Mouse (Mus musculus): ENCODE results near the gene Abcc5. TPM values are rescaled to one million over a fixed set of nuclear protein-coding genes. Genes with fewer than 3 reads are reported as not detected.
"Not testable (repeated sequence)": the region's sequence is repeated elsewhere in the genome, so short reads cannot be mapped to it uniquely, and the experiment has no call there.

The Abcc5 gene
- 46.8 and 50.7 TPM in 2 replicates for polyA plus RNA-seq (2015; fragmentation: Nextera tagmentation; extraction: Ambion mirVana)

DNA sequence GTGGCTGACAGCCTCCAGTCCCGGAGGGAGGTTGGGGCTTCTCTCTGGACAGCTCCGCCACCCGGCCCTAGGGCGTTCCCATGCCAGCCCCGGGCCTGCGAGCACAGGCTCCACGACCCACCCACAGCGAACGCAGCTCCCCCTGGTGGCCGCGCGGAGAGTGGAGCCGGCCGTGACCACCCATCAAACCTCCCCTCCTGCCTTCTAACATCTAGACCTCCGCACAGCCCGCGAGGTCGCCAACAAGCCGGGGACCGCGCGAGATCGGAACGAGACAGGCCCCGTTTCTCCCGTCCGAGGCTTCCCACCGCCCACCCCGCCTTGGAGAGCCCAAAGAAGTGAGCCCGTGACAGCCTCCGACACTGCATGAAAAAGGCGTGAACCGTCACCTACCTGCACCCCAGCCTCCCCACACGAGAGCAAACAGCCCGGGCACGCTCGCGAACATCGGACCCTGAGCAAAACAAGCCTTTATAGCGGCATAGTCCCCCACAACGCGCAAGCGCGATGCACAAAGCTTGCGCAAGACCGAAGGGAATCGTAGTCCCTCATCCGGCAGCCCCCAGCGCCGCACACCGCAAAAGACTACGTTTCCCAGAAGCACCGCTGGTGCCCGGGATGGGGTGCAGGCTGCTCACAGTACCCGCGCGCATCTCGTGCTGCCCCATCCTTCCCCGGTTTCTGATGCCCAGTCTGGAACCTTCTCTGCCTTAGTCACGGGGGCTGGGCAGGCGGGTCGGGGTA, at the start of gene Abcc5:
Gene Abcc5 (minus strand): TSS at position 540 of the 744 bp plus-strand sequence.
- Histone ChIP-seq H3K9me3 (no peaks in the 10 kb centered on the region), H3K4me3 (replicated peaks) (peak within 1 kb of the TSS; percentile 93), H3K4me1 (peaks cover 6% of the 10 kb centered on the region; the same call in 1 of the 2 replicates), H3K36me3 (peaks cover 3% of the 10 kb centered on the region; the same call in 1 of the 2 replicates), H3K9ac (peak within 1 kb of the TSS; percentile 61), H3K27me3 (replicated peaks) (no peaks in the 10 kb centered on the region), H3K4me2 (peak within 1 kb of the TSS; percentile 85), H3K27ac (peak within 1 kb of the TSS; percentile 82)
- under 1% methylated on average over 62 of the region's 62 CpGs for WGBS
- ATAC-seq (ENCODE audit: insufficient read depth, low FRiP score, low read depth): peak; percentile 96

DNA sequence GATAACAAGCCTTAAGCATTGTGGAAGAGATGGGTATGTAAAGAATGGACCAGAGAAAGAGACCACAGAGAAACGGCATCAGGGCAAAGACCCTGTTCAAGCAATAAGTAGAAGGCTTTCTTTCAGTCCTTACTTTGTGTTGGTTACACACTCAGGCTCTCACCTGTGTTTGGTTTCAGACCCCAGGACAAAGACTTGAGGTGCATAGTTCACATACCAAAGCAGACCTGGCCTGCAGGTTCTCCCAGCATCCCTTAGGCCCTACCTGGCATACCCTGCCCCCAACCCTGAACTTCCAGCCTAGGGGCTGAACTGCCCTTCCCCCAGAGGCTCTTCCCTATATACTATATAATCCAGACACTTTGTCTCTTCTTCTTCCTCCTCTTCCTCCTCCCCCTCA, 49.1 kb upstream of the Abcc5 start:
- H3K9ac ChIP-seq: no peak overlapping the region
- H3K4me1 ChIP-seq: no peaks in the 10 kb centered on the region
- ATAC-seq (ENCODE audit: insufficient read depth, low FRiP score, low read depth): no peak
- WGBS: 70% methylated on average over 1 of the region's 1 CpGs
- H3K4me3 ChIP-seq (replicated peaks): no peak overlapping the region
- H3K27ac ChIP-seq: no peak overlapping the region
- H3K27me3 ChIP-seq (replicated peaks): no peaks in the 10 kb centered on the region
- H3K4me2 ChIP-seq: no peak overlapping the region
- H3K36me3 ChIP-seq: no peaks in the 10 kb centered on the region
- no peaks in the 10 kb centered on the region for H3K9me3 ChIP-seq

DNA sequence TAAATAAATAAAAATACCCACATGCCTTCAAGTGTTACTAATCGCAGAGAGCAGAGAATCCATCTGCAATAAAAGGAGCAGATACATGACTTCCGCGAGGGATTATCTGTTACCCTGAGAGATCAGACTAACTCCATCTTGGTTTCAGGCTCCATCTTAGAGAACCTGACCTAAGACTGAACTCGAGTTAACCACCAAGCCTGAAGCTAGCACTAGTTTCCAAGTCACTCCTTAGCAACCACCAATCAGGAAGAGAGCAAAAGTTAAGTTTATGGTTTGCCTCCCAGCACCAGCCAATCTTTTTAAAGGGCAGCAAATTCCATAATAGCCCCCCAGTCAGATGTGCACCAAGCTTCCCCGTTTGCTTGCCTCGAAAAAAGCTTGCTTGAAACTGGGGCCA, 48.6 kb upstream of the Abcc5 start:
- H3K9me3 ChIP-seq: no peaks in the 10 kb centered on the region
- no peaks in the 10 kb centered on the region for H3K27me3 ChIP-seq (replicated peaks)
- WGBS: 78% methylated on average over 6 of the region's 6 CpGs
- H3K36me3 ChIP-seq: no peaks in the 10 kb centered on the region
- no peak overlapping the region for H3K9ac ChIP-seq
- H3K4me1 ChIP-seq: no peaks in the 10 kb centered on the region
- no peak overlapping the region for H3K27ac ChIP-seq
- no peak overlapping the region for H3K4me2 ChIP-seq
- no peak for ATAC-seq (ENCODE audit: insufficient read depth, low FRiP score, low read depth)
- H3K4me3 ChIP-seq (replicated peaks): no peak overlapping the region

GRCm38 (mm10) chr16:20474211-20474610, 48.0 kb upstream of the Abcc5 start:
- WGBS: 86% methylated on average over 8 of the region's 8 CpGs
- H3K27ac ChIP-seq: no peak overlapping the region
- H3K9me3 ChIP-seq: no peaks in the 10 kb centered on the region
- no peaks in the 10 kb centered on the region for H3K4me1 ChIP-seq
- H3K4me2 ChIP-seq: no peak overlapping the region
- ATAC-seq (ENCODE audit: insufficient read depth, low FRiP score, low read depth): no peak
- no peaks in the 10 kb centered on the region for H3K36me3 ChIP-seq
- H3K9ac ChIP-seq: no peak overlapping the region
- no peaks in the 10 kb centered on the region for H3K27me3 ChIP-seq (replicated peaks)
- no peak overlapping the region for H3K4me3 ChIP-seq (replicated peaks)

- ATAC-seq (ENCODE audit: insufficient read depth, low FRiP score, low read depth): no peak
Measured at GRCm38 (mm10) chr16:20473748-20474147, 47.6 kb upstream of the Abcc5 start.

GRCm38 (mm10) chr16:20471686-20472085, 45.5 kb upstream of the Abcc5 start:
- Histone ChIP-seq H3K4me3 (replicated peaks) (no peak overlapping the region), H3K36me3 (no peaks in the 10 kb centered on the region), H3K27me3 (replicated peaks) (no peaks in the 10 kb centered on the region), H3K4me2 (no peak overlapping the region), H3K9ac (no peak overlapping the region), H3K27ac (no peak overlapping the region), H3K9me3 (no peaks in the 10 kb centered on the region), H3K4me1 (no peaks in the 10 kb centered on the region)
- ATAC-seq (ENCODE audit: insufficient read depth, low FRiP score, low read depth): no peak
- 73% methylated on average over 1 of the region's 1 CpGs for WGBS

More at GRCm38 (mm10) chr16:20473748-20474147, 47.6 kb upstream of the Abcc5 start:
- no peak overlapping the region for H3K4me3 ChIP-seq (replicated peaks)
- H3K36me3 ChIP-seq: no peaks in the 10 kb centered on the region
- H3K9me3 ChIP-seq: no peaks in the 10 kb centered on the region
- H3K27ac ChIP-seq: no peak overlapping the region
- H3K4me2 ChIP-seq: no peak overlapping the region
- WGBS: 88% methylated on average over 1 of the region's 1 CpGs
- no peak overlapping the region for H3K9ac ChIP-seq
- no peaks in the 10 kb centered on the region for H3K4me1 ChIP-seq
- no peaks in the 10 kb centered on the region for H3K27me3 ChIP-seq (replicated peaks)

- ATAC-seq (ENCODE audit: insufficient read depth, low FRiP score, low read depth): no peak
Measured at GRCm38 (mm10) chr16:20470981-20471380, 44.8 kb upstream of the Abcc5 start.

DNA sequence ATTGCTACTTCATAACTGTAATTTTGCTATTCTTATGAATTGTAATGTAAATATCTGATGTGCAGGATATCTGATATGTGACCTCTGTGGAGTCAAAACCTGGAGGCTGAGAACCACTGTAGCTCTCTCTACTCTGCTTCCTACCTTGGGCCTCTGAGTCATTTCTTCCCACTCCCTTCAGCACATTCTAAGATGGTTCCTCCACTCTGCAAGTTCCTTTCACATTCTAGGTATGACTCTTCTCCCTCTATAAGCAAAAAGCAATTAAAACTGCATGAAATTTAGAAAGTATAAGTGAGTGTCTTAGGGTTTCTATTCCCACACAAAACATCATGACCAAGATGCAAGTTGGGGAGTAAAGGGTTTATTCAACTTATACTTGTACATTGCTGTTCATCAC, 38.5 kb upstream of the Abcc5 start:
- ATAC-seq (ENCODE audit: insufficient read depth, low FRiP score, low read depth): no peak
- Histone ChIP-seq H3K4me2 (no peak overlapping the region), H3K9me3 (no peaks in the 10 kb centered on the region), H3K27ac (no peak overlapping the region), H3K27me3 (replicated peaks) (no peaks in the 10 kb centered on the region), H3K4me3 (replicated peaks) (no peak overlapping the region), H3K36me3 (no peaks in the 10 kb centered on the region), H3K4me1 (no peaks in the 10 kb centered on the region), H3K9ac (no peak overlapping the region)

More at GRCm38 (mm10) chr16:20470981-20471380, 44.8 kb upstream of the Abcc5 start:
- H3K36me3 ChIP-seq: no peaks in the 10 kb centered on the region
- no peaks in the 10 kb centered on the region for H3K4me1 ChIP-seq
- no peaks in the 10 kb centered on the region for H3K9me3 ChIP-seq
- WGBS: 88% methylated on average over 2 of the region's 2 CpGs
- H3K27me3 ChIP-seq (replicated peaks): no peaks in the 10 kb centered on the region
- H3K27ac ChIP-seq: no peak overlapping the region
- H3K4me3 ChIP-seq (replicated peaks): no peak overlapping the region
- no peak overlapping the region for H3K9ac ChIP-seq
- H3K4me2 ChIP-seq: no peak overlapping the region

- not testable (repeated sequence) for H3K9me3 ChIP-seq; H3K27ac ChIP-seq; H3K27me3 ChIP-seq (replicated peaks); H3K36me3 ChIP-seq; H3K4me2 ChIP-seq; H3K9ac ChIP-seq; H3K4me3 ChIP-seq (replicated peaks); H3K4me1 ChIP-seq; ATAC-seq (ENCODE audit: insufficient read depth, low FRiP score, low read depth)
- WGBS: 84% methylated on average over 5 of the region's 5 CpGs
Measured at GRCm38 (mm10) chr16:20458736-20459135, 32.5 kb upstream of the Abcc5 start.

DNA sequence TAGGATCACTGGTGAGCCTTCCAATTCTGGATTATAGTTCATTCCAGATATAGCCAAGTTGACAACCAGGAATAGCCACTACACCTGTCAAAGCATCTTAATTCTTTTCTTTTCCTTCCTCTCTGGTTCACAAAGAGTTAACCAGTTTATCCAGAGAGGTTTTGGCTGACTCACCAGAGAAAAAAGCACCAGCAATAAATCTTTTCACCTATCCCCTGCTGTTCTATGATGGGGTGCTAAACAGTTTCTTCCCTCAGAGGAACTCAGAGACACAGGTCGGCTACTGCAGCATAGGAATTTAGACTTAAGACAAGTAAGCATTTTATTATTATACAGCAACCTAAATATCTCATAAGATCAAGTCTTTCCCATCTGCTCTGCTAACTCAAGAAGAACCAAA, 29.9 kb upstream of the Abcc5 start:
- no peaks in the 10 kb centered on the region for H3K27me3 ChIP-seq (replicated peaks)
- H3K9me3 ChIP-seq: no peaks in the 10 kb centered on the region
- H3K9ac ChIP-seq: no peak overlapping the region
- no peak overlapping the region for H3K27ac ChIP-seq
- H3K4me1 ChIP-seq: no peaks in the 10 kb centered on the region
- no peak overlapping the region for H3K4me2 ChIP-seq
- H3K4me3 ChIP-seq (replicated peaks): no peak overlapping the region
- no peak for ATAC-seq (ENCODE audit: insufficient read depth, low FRiP score, low read depth)
- H3K36me3 ChIP-seq: no peaks in the 10 kb centered on the region
- WGBS: 11% methylated on average over 1 of the region's 1 CpGs

- Histone ChIP-seq H3K4me1 (no peaks in the 10 kb centered on the region), H3K9me3 (no peaks in the 10 kb centered on the region), H3K9ac (no peak overlapping the region), H3K27me3 (replicated peaks) (no peaks in the 10 kb centered on the region), H3K27ac (no peak overlapping the region), H3K4me2 (no peak overlapping the region), H3K36me3 (no peaks in the 10 kb centered on the region), H3K4me3 (replicated peaks) (no peak overlapping the region)
- ATAC-seq (ENCODE audit: insufficient read depth, low FRiP score, low read depth): no peak
- WGBS: 87% methylated on average over 6 of the region's 6 CpGs
Measured at GRCm38 (mm10) chr16:20454155-20454654, 28.0 kb upstream of the Abcc5 start.

DNA sequence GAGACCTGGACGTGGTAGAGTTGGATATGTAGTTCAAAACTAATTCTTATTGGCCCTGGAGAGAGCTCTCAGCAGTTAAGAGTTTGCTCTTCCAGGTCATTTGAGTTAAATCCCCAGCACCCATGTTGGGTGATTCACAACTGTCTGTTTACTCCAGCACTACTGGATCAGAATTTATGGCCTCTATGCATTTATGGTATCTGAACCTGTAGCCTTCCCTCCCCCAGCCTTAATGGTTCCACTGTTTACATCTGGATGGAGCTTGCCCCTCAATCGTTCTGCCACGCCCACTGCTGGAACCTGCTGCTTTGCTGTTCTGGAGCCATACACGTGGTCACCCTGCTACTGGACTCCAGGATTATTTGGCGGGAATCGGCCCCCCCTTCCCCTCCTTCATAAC, 25.6 kb upstream of the Abcc5 start:
- 45% methylated on average over 6 of the region's 6 CpGs for WGBS
- Histone ChIP-seq H3K4me3 (replicated peaks) (no peak overlapping the region), H3K27ac (no peak overlapping the region), H3K9me3 (no peaks in the 10 kb centered on the region), H3K27me3 (replicated peaks) (no peaks in the 10 kb centered on the region), H3K4me2 (no peak overlapping the region), H3K9ac (no peak overlapping the region), H3K36me3 (no peaks in the 10 kb centered on the region), H3K4me1 (no peaks in the 10 kb centered on the region)
- no peak for ATAC-seq (ENCODE audit: insufficient read depth, low FRiP score, low read depth)
